Mouse (Mus musculus) lung, adult 2 months (tissue): ENCODE measurements around the gene Trappc6a. TPM values are rescaled to one million over a fixed set of nuclear protein-coding genes. Genes with fewer than 3 reads are reported as not detected.

ENCODE experiments used
- DNase-seq: peaks from one replicate; pipeline ENCODE4 v3.0.0; 2022
- H3K4me1 ChIP-seq: fragments of 200-500 bp; 2 replicates; pipeline ENCODE4 v1.6.1; 2011; ENCODE audit warnings: low read length; ENCODE audit not compliant: control insufficient read depth, insufficient read depth
- H3K4me3 ChIP-seq: fragments of 200-500 bp; replicated peaks from 2 replicates; pipeline ENCODE3; 2011; ENCODE audit warnings: low read depth, mild to moderate bottlenecking, control low read depth, low read length; ENCODE audit errors: extremely low read depth
- CTCF ChIP-seq: fragments of 200-500 bp; IDR thresholded peaks from 2 replicates; pipeline ENCODE4 v1.5.1; 2011; ENCODE audit warnings: mild to moderate bottlenecking, low read length, control low read depth; ENCODE audit not compliant: insufficient read depth
- POLR2A ChIP-seq: fragments of 200-500 bp; IDR thresholded peaks from 2 replicates; pipeline ENCODE4 v1.6.1; 2011; ENCODE audit warnings: low read depth, mild to moderate bottlenecking, control low read depth, low read length, borderline replicate concordance; ENCODE audit errors: extremely low read depth
- WGBS: fragments of 180-500 bp; shearing (Covaris S2); methylation state at CpG from one replicate; pipeline ENCODE4 v1.1.7; 2018; 5-methylcytosine and 5-hydroxymethylcytosine counted together
- polyA plus RNA-seq: library from polyadenylated mRNA; depleted of rRNA; stranded (reverse); fragments of >200 nt; gene quantifications from 2 replicates; pipeline ENCODE4 v1.2.3, GENCODE M21; 2012

Trappc6a gene
- polyA plus RNA-seq, 1 experiment: 63.1 TPM

GRCm38 (mm10) chr7:19540771-19541566, 32.8 kb downstream of the Trappc6a start:
- peak; percentile 59 for DNase-seq
- TF ChIP-seq POLR2A (no peak), CTCF (no peak)
- WGBS: 46% methylated on average over 2 of the region's 2 CpGs
- Histone ChIP-seq H3K4me3 (no peak overlapping the region), H3K4me1 (peaks cover 23% of the 10 kb centered on the region)

- Histone ChIP-seq H3K4me3 (no peak overlapping the region), H3K4me1 (peaks cover 31% of the 10 kb centered on the region)
- TF ChIP-seq POLR2A: no peak
- TF ChIP-seq CTCF: no peak
- 64% methylated on average over 7 of the region's 7 CpGs for WGBS
- no peak for DNase-seq
Measured at GRCm38 (mm10) chr7:19541681-19542154, 33.5 kb downstream of the Trappc6a start.

GRCm38 (mm10) chr7:19542155-19542691, 34.0 kb downstream of the Trappc6a start:
- peaks cover 32% of the 10 kb centered on the region for H3K4me1 ChIP-seq
- TF ChIP-seq CTCF (no peak), POLR2A (no peak)
- no peak overlapping the region for H3K4me3 ChIP-seq
- DNase-seq: no peak
- 55% methylated on average over 8 of the region's 8 CpGs for WGBS

- 31% methylated on average over 6 of the region's 6 CpGs for WGBS
- DNase-seq: no peak
- H3K4me3 ChIP-seq: no peak overlapping the region
- no peak for TF ChIP-seq POLR2A
- TF ChIP-seq CTCF: peak; percentile 49
- peaks cover 32% of the 10 kb centered on the region for H3K4me1 ChIP-seq
Measured at GRCm38 (mm10) chr7:19543584-19543983, 35.4 kb downstream of the Trappc6a start.

- no peak for TF ChIP-seq CTCF
- no peak for TF ChIP-seq POLR2A
- peaks cover 27% of the 10 kb centered on the region for H3K4me1 ChIP-seq
- 6% methylated on average over 3 of the region's 3 CpGs for WGBS
- no peak overlapping the region for H3K4me3 ChIP-seq
- no peak for DNase-seq
Measured at GRCm38 (mm10) chr7:19546007-19546406, 37.8 kb downstream of the Trappc6a start.

- WGBS: 58% methylated on average over 2 of the region's 2 CpGs
- no peak for DNase-seq
- Histone ChIP-seq H3K4me1 (peaks cover 18% of the 10 kb centered on the region), H3K4me3 (no peak overlapping the region)
- TF ChIP-seq POLR2A: no peak
Measured at GRCm38 (mm10) chr7:19547344-19547969, 39.3 kb downstream of the Trappc6a start.

GRCm38 (mm10) chr7:19549394-19549793, 41.2 kb downstream of the Trappc6a start:
- WGBS: 64% methylated on average over 10 of the region's 10 CpGs
- Histone ChIP-seq H3K4me1 (peaks cover 13% of the 10 kb centered on the region), H3K4me3 (no peak overlapping the region)
- TF ChIP-seq POLR2A: no peak
- TF ChIP-seq CTCF: no peak
- DNase-seq: no peak

- Histone ChIP-seq H3K4me3 (no peak overlapping the region), H3K4me1 (peaks cover 2% of the 10 kb centered on the region)
- 72% methylated on average over 5 of the region's 5 CpGs for WGBS
- TF ChIP-seq CTCF: no peak
- no peak for TF ChIP-seq POLR2A
- DNase-seq: no peak
Measured at GRCm38 (mm10) chr7:19551634-19552033, 43.4 kb downstream of the Trappc6a start.

- no peak for TF ChIP-seq POLR2A
- TF ChIP-seq CTCF: no peak
- H3K4me1 ChIP-seq: peaks cover 3% of the 10 kb centered on the region
- no peak for DNase-seq
- WGBS: 43% methylated on average over 2 of the region's 2 CpGs
- H3K4me3 ChIP-seq: no peak overlapping the region
Measured at GRCm38 (mm10) chr7:19552443-19552842, 44.2 kb downstream of the Trappc6a start.
